In genomic region chr13:45880543-45880845, GRCm38 (mm10) we compare ENCODE assay signal across 21 mouse cellular contexts.
DNase-seq lines count a peak whose midpoint lies in the region; ATAC-seq and TF ChIP-seq lines count a peak whose summit lies in the region.
"Had no signal": no experiment of that assay in that cellular context is flagged by ENCODE, and none has a peak within 500 bp of the region (broad histone marks: within the 10 kb centered on the region; RNA-seq: fewer than 3 reads in every experiment).

No protein-coding gene starts in this region.

- H3K4me3 ChIP-seq in hindbrain, embryonic 16.5 days (ENCODE audit: low read length) = no peak overlapping the region
- H3K4me3 ChIP-seq in hindbrain, embryonic 14.5 days (replicated peaks; ENCODE audit: low read length) = no peak overlapping the region
- no peak overlapping the region for H3K4me3 ChIP-seq in embryonic fibroblast, embryonic 13.5 days (ENCODE audit: insufficient read depth, low read length)
- H3K4me3 ChIP-seq in stomach, postnatal 0 days (ENCODE audit: low read depth, low read length) = no peak overlapping the region
- no peak overlapping the region for H3K4me3 ChIP-seq in kidney, adult 2 months (ENCODE audit: insufficient read depth, low read depth, low read length)
- H3K4me3 ChIP-seq: forebrain, embryonic 13.5 days; heart, adult 2 months; heart, embryonic 13.5 days; hindbrain, embryonic 12.5 days had no signal

- DNase-seq in hindbrain, embryonic 14.5 days (ENCODE audit: low spot score) = no peak
- peak; percentile 30 for DNase-seq in retina, postnatal 1 day
- no peak for DNase-seq in retina, embryonic 14.5 days (ENCODE audit: low spot score)
- DNase-seq in stomach, postnatal 0 days (ENCODE audit: low spot score) = no peak
- DNase-seq in kidney, adult 2 months = no peak
- no peak for DNase-seq in kidney, adult 11 months
- DNase-seq: adrenal gland, postnatal 14 days; B cell, adult 2 months; cerebellum, adult 11-12 months; cerebellum, adult 9-10 months; cerebellum, postnatal 36 days; forebrain, postnatal 0 days; gastrocnemius, postnatal 14 days; heart, adult 2 months had no signal

- no peak for TF ChIP-seq POLR2A in embryonic fibroblast, embryonic 13.5 days (IDR thresholded peaks at IDR 0.05; ENCODE audit: low read depth, low read length)
- no peak for TF ChIP-seq POLR2A in kidney, adult 2 months (IDR thresholded peaks at IDR 0.05; ENCODE audit: low read depth, low read length)

- no peak overlapping the region for H3K27ac ChIP-seq in hindbrain, embryonic 16.5 days (ENCODE audit: low read depth, low read length)
- no peak overlapping the region for H3K27ac ChIP-seq in hindbrain, embryonic 14.5 days
- H3K27ac ChIP-seq in embryonic fibroblast, embryonic 13.5 days (ENCODE audit: insufficient read depth, low read length) = peak overlapping the region; percentile 58
- 0 out of 2 replicates have a peak overlapping the region, but pooled peaks have one; percentile 53 for H3K27ac ChIP-seq in stomach, postnatal 0 days (replicated peaks)
- H3K27ac ChIP-seq in kidney, adult 2 months (ENCODE audit: insufficient read depth, low read depth, low read length) = no peak overlapping the region
- H3K27ac ChIP-seq: forebrain, embryonic 13.5 days; heart, adult 2 months; heart, embryonic 13.5 days; hindbrain, embryonic 12.5 days had no signal

- 0 out of 2 replicates have a peak, but pooled peaks have one; percentile 40 for ATAC-seq in hindbrain, embryonic 16.5 days
- ATAC-seq in hindbrain, embryonic 14.5 days (ENCODE audit: low FRiP score) = no peak
- ATAC-seq in stomach, postnatal 0 days (ENCODE audit: low FRiP score, low TSS enrichment) = no peak
- ATAC-seq: activated CD4-positive, CD25-positive, alpha-beta regulatory T cell, adult 4 months; forebrain, embryonic 13.5 days; forebrain, postnatal 0 days had no signal

- no peak overlapping the region for H3K4me2 ChIP-seq in hindbrain, embryonic 16.5 days (ENCODE audit: low read length)
- no peak overlapping the region for H3K4me2 ChIP-seq in hindbrain, embryonic 14.5 days (replicated peaks)
- no peak overlapping the region for H3K4me2 ChIP-seq in stomach, postnatal 0 days (replicated peaks; ENCODE audit: low read depth)
- H3K4me2 ChIP-seq: forebrain, embryonic 13.5 days; heart, embryonic 13.5 days; hindbrain, embryonic 12.5 days had no signal

- 84% methylated on average over 5 of the region's 5 CpGs for WGBS in hindbrain, embryonic 16.5 days
- WGBS in hindbrain, embryonic 14.5 days = 77% methylated on average over 5 of the region's 5 CpGs
- 62% methylated on average over 5 of the region's 5 CpGs for WGBS in stomach, postnatal 0 days
- 87% methylated on average over 5 of the region's 5 CpGs for WGBS in kidney, adult 2 months

- H3K9me3 ChIP-seq in hindbrain, embryonic 16.5 days (ENCODE audit: control insufficient read depth, low read length) = no peaks in the 10 kb centered on the region
- H3K9me3 ChIP-seq in hindbrain, embryonic 14.5 days (ENCODE audit: control insufficient read depth, low read length) = no peaks in the 10 kb centered on the region
- H3K9me3 ChIP-seq in stomach, postnatal 0 days (ENCODE audit: control insufficient read depth, low read length) = no peaks in the 10 kb centered on the region
- H3K9me3 ChIP-seq: forebrain, embryonic 13.5 days; heart, embryonic 13.5 days; hindbrain, embryonic 12.5 days had no signal

- no peak for TF ChIP-seq EP300 in stomach, postnatal 0 days (optimal IDR thresholded peaks at IDR 0.05)

- H3K36me3 ChIP-seq in hindbrain, embryonic 16.5 days (ENCODE audit: control insufficient read depth, insufficient read depth, low read length) = no peaks in the 10 kb centered on the region
- H3K36me3 ChIP-seq in hindbrain, embryonic 14.5 days (replicated peaks; ENCODE audit: control insufficient read depth, insufficient read depth) = no peaks in the 10 kb centered on the region
- no peaks in the 10 kb centered on the region for H3K36me3 ChIP-seq in stomach, postnatal 0 days (ENCODE audit: control insufficient read depth, insufficient read depth, low read length)
- no peaks in the 10 kb centered on the region; the same call in 1 of the 2 replicates for H3K36me3 ChIP-seq in kidney, adult 2 months (ENCODE audit: control insufficient read depth, insufficient read depth, low read length)
- H3K36me3 ChIP-seq: hindbrain, embryonic 12.5 days had no signal

- H3K27me3 ChIP-seq in hindbrain, embryonic 16.5 days (replicated peaks; ENCODE audit: control insufficient read depth, insufficient read depth, low read length) = no peaks in the 10 kb centered on the region
- H3K27me3 ChIP-seq in hindbrain, embryonic 14.5 days (ENCODE audit: control insufficient read depth, insufficient read depth, low read length) = no peaks in the 10 kb centered on the region
- no peaks in the 10 kb centered on the region for H3K27me3 ChIP-seq in stomach, postnatal 0 days (ENCODE audit: control insufficient read depth, insufficient read depth, low read length)
- H3K27me3 ChIP-seq in kidney, adult 2 months (replicated peaks; ENCODE audit: control insufficient read depth, insufficient read depth, low read length) = no peaks in the 10 kb centered on the region
- H3K27me3 ChIP-seq: forebrain, embryonic 13.5 days; heart, embryonic 13.5 days; hindbrain, embryonic 12.5 days; Patski had no signal

- no peak overlapping the region for H3K9ac ChIP-seq in hindbrain, embryonic 16.5 days (ENCODE audit: low read depth, low read length)
- no peak overlapping the region for H3K9ac ChIP-seq in hindbrain, embryonic 14.5 days
- no peak overlapping the region for H3K9ac ChIP-seq in stomach, postnatal 0 days (ENCODE audit: low read length)
- H3K9ac ChIP-seq: forebrain, embryonic 13.5 days; forebrain, postnatal 0 days; heart, embryonic 13.5 days; hindbrain, embryonic 12.5 days had no signal

- no peaks in the 10 kb centered on the region for H3K4me1 ChIP-seq in hindbrain, embryonic 16.5 days (ENCODE audit: control insufficient read depth, insufficient read depth, low read depth, low read length)
- 0 out of 2 replicates have a peak, but pooled peaks cover 8% of the 10 kb centered on the region for H3K4me1 ChIP-seq in hindbrain, embryonic 14.5 days (replicated peaks; ENCODE audit: control insufficient read depth, insufficient read depth, low read length)
- H3K4me1 ChIP-seq in embryonic fibroblast, embryonic 13.5 days (ENCODE audit: control insufficient read depth, insufficient read depth, low read length) = peaks cover 24% of the 10 kb centered on the region
- H3K4me1 ChIP-seq in stomach, postnatal 0 days (replicated peaks; ENCODE audit: control insufficient read depth, insufficient read depth) = peaks cover 2% of the 10 kb centered on the region; the same call in 1 of the 2 replicates
- no peaks in the 10 kb centered on the region; the same call in 1 of the 2 replicates for H3K4me1 ChIP-seq in kidney, adult 2 months (ENCODE audit: control insufficient read depth, insufficient read depth, low read length)

- no peak for TF ChIP-seq CTCF in embryonic fibroblast, embryonic 13.5 days (IDR thresholded peaks at IDR 0.05; ENCODE audit: borderline replicate concordance, insufficient read depth, low read length)
- no peak for TF ChIP-seq CTCF in stomach, postnatal 0 days (IDR thresholded peaks at IDR 0.05; ENCODE audit: low read depth)
- TF ChIP-seq CTCF in kidney, adult 2 months (conservative IDR thresholded peaks at IDR 0.05; ENCODE audit: insufficient read depth, insufficient read length, low read depth, low read length) = no peak

Comparison
In these comparisons a context has a peak if more than half of its experiments do, and no peak if none do; other contexts are left out.
1. H3K27ac ChIP-seq: peak in embryonic fibroblast, embryonic 13.5 days (single experiment) and stomach, postnatal 0 days (single experiment); none in hindbrain, embryonic 16.5 days (single experiment), hindbrain, embryonic 14.5 days (single experiment) and kidney, adult 2 months (single experiment).